Mouse (Mus musculus) ES-Bruce4 (cell line): Measurements from ENCODE around the gene Pla2g5.

Experiments used
- CTCF ChIP-seq: IDR thresholded peaks from one replicate; pipeline ENCODE4 v1.8.1; 2011; ENCODE audit warnings: low read depth, low read length
- EP300 ChIP-seq: IDR thresholded peaks from 2 replicates; pipeline ENCODE4 v1.6.1; 2011; ENCODE audit warnings: low read depth, low read length; ENCODE audit not compliant: insufficient read depth

GRCm38 (mm10) chr4:138794344-138794743 is 68.9 kb downstream of the Pla2g5 start:
- TF ChIP-seq CTCF (no peak), EP300 (peak; percentile 93)
